9 mouse cellular contexts compared by ENCODE assay signal in genomic region chr13:52866005-52866792, GRCm38 (mm10).
DNase-seq lines count a peak whose midpoint lies in the region; ATAC-seq and TF ChIP-seq lines count a peak whose summit lies in the region.
"Had no signal": no experiment of that assay in that cellular context is flagged by ENCODE, and none has a peak within 500 bp of the region (broad histone marks: within the 10 kb centered on the region; RNA-seq: fewer than 3 reads in every experiment).

No protein-coding gene starts in this region.

- H3K27ac ChIP-seq in left cerebral cortex, adult 2 months: no peak overlapping the region
- peak overlapping the region; percentile 59; the same call in 1 of the 2 replicates for H3K27ac ChIP-seq in hindbrain, embryonic 10.5 days
- H3K27ac ChIP-seq in limb, embryonic 14.5 days (replicated peaks; ENCODE audit: low read depth, low read length): no peak overlapping the region

- no peak for TF ChIP-seq POLR2A in limb, embryonic 14.5 days (IDR thresholded peaks at IDR 0.05; ENCODE audit: borderline replicate concordance, extremely low read depth, insufficient read depth, insufficient read length)

- WGBS in hindbrain, embryonic 10.5 days: 74% methylated on average over 15 of the region's 15 CpGs
- WGBS in limb, embryonic 14.5 days: 30% methylated on average over 15 of the region's 15 CpGs

- peak; percentile 39 to 45 for DNase-seq in left cerebral cortex, adult 2 months (ENCODE audit: extremely low spot score in 1 of 2, low spot score in 2 of 2)
- no peak for DNase-seq in left cerebral cortex, postnatal 10 days (ENCODE audit: extremely low spot score in 1 of 2, low spot score in 2 of 2)
- no peak for DNase-seq in hindbrain, embryonic 10.5 days (ENCODE audit: low spot score)
- peak; percentile 39 for DNase-seq in limb, embryonic 14.5 days (ENCODE audit: low spot score)
- peak; percentile 23 for DNase-seq in right cerebral cortex, postnatal 14 days
- DNase-seq in spleen, postnatal 36 days (ENCODE audit: low spot score in 2 of 2): no peak
- no peak for DNase-seq in T-cell, adult 2 months (ENCODE audit: low spot score)
- DNase-seq in adrenal gland, postnatal 36 days: no peak

- no peaks in the 10 kb centered on the region; the same call in 1 of the 2 replicates for H3K36me3 ChIP-seq in hindbrain, embryonic 10.5 days
- peaks cover 3% of the 10 kb centered on the region; the same call in 1 of the 2 replicates for H3K36me3 ChIP-seq in limb, embryonic 14.5 days (ENCODE audit: control insufficient read depth, insufficient read depth, low read length)

- 0 out of 2 replicates have a peak, but pooled peaks have one; percentile 28 for ATAC-seq in limb, embryonic 14.5 days (ENCODE audit: low FRiP score, low read depth)

- H3K4me1 ChIP-seq in hindbrain, embryonic 10.5 days (replicated peaks): peaks cover 26% of the 10 kb centered on the region
- H3K4me1 ChIP-seq in limb, embryonic 14.5 days (ENCODE audit: control insufficient read depth, insufficient read depth, low read length): peaks cover 16% of the 10 kb centered on the region

- no peaks in the 10 kb centered on the region for H3K27me3 ChIP-seq in hindbrain, embryonic 10.5 days (ENCODE audit: insufficient read depth, poor library complexity, severe bottlenecking)
- no peaks in the 10 kb centered on the region for H3K27me3 ChIP-seq in limb, embryonic 14.5 days (ENCODE audit: control insufficient read depth, insufficient read depth, low read length)
- H3K27me3 ChIP-seq: megakaryocyte, embryonic 14.5 days had no signal

- intact Hi-C loops in left cerebral cortex, adult 2 months (cut with DNase I): loop anchor here (5.0 kb wide), 1 partner anchor 209 kb away; no protein-coding TSS in a partner anchor
- intact Hi-C loops in left cerebral cortex, postnatal 10 days (cut with DNase I): no loop called here

- H3K9me3 ChIP-seq in hindbrain, embryonic 10.5 days: no peaks in the 10 kb centered on the region
- H3K9me3 ChIP-seq in limb, embryonic 14.5 days (ENCODE audit: control insufficient read depth, low read length): no peaks in the 10 kb centered on the region
- H3K9me3 ChIP-seq: megakaryocyte, embryonic 14.5 days had no signal

- H3K4me2 ChIP-seq in limb, embryonic 14.5 days (replicated peaks; ENCODE audit: low read depth, low read length, severe bottlenecking): no peak overlapping the region

- H3K9ac ChIP-seq in limb, embryonic 14.5 days (ENCODE audit: low read depth, low read length, severe bottlenecking): no peak overlapping the region

- TF ChIP-seq CTCF in left cerebral cortex, adult 2 months (IDR thresholded peaks at IDR 0.05): no peak

- H3K4me3 ChIP-seq in left cerebral cortex, adult 2 months: no peak overlapping the region
- no peak overlapping the region for H3K4me3 ChIP-seq in hindbrain, embryonic 10.5 days
- no peak overlapping the region for H3K4me3 ChIP-seq in limb, embryonic 14.5 days (replicated peaks; ENCODE audit: low read length)
- H3K4me3 ChIP-seq: megakaryocyte, embryonic 14.5 days had no signal

Comparison
In these comparisons a context has a peak if more than half of its experiments do, and no peak if none do; other contexts are left out.
1. DNase-seq: peak in left cerebral cortex, adult 2 months (2 of 2), limb, embryonic 14.5 days (single experiment) and right cerebral cortex, postnatal 14 days (single experiment); none in left cerebral cortex, postnatal 10 days (0 of 2), hindbrain, embryonic 10.5 days (single experiment), spleen, postnatal 36 days (0 of 2), T-cell, adult 2 months (single experiment) and adrenal gland, postnatal 36 days (0 of 2).